Mouse (Mus musculus) brown adipose tissue, adult 24 weeks (tissue): ENCODE measurements at regions not wholly inside any gene's neighbourhood (a gene's known extent, or its start where the extent isn't known, plus 50 kb on each side); places are given as distances from the start of the nearest gene placed in this dataset.
A peak's percentile ranks its signal among the peaks of the same experiment; 100 is the strongest.
"Not testable (repeated sequence)": the region's sequence is repeated elsewhere in the genome, so short reads cannot be mapped to it uniquely, and the experiment has no call there.

ENCODE experiments used
- H3K27ac ChIP-seq: fragments of 200-500 bp; replicated peaks from 2 replicates; pipeline ENCODE4 v1.5.1; 2012; ENCODE audit warnings: low read depth, mild to moderate bottlenecking, low read length
- H3K4me1 ChIP-seq: fragments of 200-500 bp; 2 replicates; pipeline ENCODE4 v1.6.1; 2012; ENCODE audit warnings: low read length, mixed read lengths; ENCODE audit not compliant: control insufficient read depth, insufficient read depth, insufficient read length
- H3K4me3 ChIP-seq: fragments of 200-500 bp; 2 replicates; pipeline ENCODE4 v1.5.1; 2012; ENCODE audit warnings: low read depth, mild to moderate bottlenecking, low read length, moderate library complexity; ENCODE audit not compliant: insufficient read depth

DNA sequence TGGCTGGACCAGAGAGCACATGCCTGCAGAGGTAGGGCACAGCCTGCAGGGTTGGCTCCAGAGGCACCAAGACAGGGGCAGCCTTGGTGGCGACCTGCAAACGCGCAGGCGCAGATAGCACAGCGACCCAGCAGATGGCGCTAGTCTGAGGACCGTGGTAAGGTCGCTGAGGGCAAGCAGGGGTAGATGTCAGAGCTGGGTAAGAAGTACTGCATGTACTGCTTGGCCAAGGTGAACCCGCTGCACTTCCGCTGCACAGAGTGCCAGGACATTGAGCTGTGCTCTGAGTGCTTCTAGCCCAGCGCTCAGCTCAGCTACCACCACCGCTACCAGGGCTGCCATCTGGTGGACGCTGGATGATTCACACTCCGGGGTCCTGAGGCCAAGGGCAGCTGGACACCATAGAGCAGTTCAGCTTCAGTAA is 68.3 kb downstream of the Hsp90b1 start:
- H3K4me3 ChIP-seq, result peak overlapping the region; percentile 7; the same call in 1 of the 2 replicates
- not testable (repeated sequence) for H3K27ac ChIP-seq, H3K4me1 ChIP-seq

DNA sequence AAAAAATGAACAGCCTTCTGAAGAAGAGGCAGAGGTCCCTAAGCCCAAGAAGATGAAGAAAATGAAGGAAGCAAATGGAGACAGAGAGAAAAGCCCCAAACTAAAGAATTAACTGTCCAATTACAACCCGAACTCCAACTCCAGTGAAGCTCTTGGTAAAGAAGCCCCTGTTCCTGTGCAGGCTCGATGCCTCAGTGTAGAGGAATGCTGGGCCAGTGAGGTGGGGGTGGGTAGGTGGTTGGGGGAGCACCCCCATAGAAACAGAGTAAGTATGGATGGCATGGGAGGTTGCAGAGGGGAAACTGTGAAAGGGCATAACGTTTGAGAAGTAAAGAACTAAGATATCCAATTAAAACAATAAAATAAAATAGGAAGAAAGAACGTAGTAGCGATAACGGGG is 68.8 kb downstream of the Hsp90b1 start:
- not testable (repeated sequence) for H3K4me3 ChIP-seq, H3K4me1 ChIP-seq

DNA sequence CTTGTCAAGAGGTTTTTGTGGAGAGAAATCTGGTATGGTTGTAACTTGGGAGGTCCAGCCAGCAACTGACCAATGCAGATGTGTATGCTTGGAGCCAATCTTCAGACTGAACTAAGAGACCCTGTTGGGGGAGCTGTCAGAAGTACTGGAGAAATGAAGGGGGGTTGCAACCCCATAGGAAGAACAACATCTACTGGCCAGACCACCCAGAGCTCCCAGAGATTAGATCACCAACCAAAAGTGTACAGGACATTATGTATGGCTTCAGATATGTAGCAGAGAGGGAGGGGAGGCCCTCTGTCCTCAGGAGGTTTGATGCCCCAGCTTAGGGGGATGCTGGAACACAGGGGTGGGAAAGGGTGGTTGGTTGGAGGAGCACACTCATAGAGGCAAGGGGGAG is 78.6 kb downstream of the Hsp90b1 start:
- H3K4me3 ChIP-seq, H3K27ac ChIP-seq, H3K4me1 ChIP-seq: not testable (repeated sequence)

More for the DNA sequence above, 68.8 kb downstream of the Hsp90b1 start:
- not testable (repeated sequence) for H3K27ac ChIP-seq

DNA sequence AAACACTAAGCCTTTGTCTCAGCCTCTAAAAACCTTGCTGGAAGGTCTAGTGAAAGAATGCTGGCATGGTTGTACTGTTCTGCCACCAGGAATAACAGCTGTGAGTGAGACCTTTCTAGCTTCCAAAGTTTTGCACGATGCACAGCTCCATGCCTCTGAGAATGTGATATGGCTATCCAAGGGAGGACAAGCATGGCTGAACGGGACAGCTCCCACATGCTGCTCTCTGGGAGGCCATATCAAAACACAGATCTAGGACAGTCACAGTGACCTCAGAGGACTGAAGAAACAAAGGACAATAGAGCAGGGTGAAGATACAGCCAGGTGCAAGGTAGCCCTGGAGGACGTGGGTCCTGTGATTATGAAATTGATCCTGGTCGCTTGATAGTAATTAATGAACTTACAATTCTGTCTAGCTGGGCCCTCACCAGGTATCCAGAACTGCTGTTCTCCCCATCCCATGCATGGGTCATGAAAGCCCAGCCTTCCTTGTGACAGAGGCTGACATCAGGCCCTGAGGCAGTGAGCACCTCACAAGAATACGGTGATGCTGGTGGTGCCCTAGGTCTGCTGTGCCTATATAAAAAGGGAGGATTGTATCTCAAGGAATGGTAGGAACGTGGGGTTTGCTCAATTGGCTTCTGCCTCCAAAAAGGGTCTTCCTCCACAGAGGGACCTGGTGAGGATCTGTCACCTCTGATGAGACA is 87.2 kb downstream of the Hsp90b1 start:
- not testable (repeated sequence) for H3K27ac ChIP-seq, H3K4me3 ChIP-seq, H3K4me1 ChIP-seq

DNA sequence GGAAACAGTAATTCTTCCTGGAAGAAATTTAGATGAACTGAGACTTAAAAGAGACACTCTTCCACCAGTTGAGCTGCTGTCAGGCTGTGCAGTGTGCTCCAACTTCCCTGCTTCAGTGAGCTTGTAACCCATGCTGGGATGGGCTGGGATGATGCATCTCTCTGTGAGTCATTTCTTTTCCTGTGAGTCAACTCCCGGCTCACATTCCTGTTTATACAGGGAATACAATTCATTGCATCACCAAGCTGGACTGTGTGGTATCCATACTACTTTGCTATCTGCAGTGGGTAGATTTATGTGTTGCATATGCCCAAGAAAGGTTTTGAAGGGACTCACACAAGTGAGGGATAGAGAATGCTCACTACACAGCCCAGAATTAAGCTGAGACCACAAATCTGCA is 93.0 kb downstream of the Hsp90b1 start:
- not testable (repeated sequence) for H3K4me1 ChIP-seq, H3K4me3 ChIP-seq, H3K27ac ChIP-seq

DNA sequence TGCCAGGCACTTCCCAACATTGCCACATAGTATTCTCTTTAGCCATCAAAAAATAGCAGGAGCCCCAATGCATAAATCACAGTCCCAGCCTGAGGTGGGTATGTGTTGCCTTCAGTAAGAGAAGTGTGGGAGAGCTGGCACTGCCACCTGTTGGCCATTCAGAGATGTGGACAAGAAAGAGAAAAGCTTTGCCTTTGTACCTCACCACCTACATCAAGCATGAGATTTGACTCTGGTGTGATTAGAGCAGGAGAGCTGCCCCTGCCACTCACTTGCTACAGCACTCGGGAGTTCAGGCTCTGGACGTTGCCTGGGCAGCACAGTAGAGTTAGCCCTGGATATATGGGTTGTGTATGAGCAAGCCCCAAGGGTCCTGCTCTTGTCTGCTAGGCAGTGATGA is 95.3 kb downstream of the Hsp90b1 start:
- not testable (repeated sequence) for H3K4me1 ChIP-seq, H3K4me3 ChIP-seq, H3K27ac ChIP-seq

DNA sequence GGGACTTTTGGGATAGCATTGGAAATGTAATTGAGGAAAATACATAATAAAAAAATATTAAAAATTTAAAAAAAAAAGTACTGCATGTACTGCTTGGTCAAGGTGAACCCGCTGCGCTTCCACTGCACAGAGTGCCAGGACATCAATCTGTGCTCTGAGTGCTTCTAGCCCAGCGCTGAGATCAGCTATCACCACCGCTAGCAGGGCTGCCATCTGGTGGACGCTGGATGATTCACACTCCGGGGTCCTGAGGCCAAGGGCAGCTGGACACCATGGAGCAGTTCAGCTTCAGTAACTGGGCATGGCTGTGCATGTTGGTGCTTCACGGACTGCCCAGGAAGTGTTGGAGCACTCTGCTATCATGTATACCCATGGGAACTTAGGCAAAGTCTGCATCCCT is 102.1 kb upstream of the Syn3 start:
- H3K27ac ChIP-seq, H3K4me3 ChIP-seq, H3K4me1 ChIP-seq: not testable (repeated sequence)

DNA sequence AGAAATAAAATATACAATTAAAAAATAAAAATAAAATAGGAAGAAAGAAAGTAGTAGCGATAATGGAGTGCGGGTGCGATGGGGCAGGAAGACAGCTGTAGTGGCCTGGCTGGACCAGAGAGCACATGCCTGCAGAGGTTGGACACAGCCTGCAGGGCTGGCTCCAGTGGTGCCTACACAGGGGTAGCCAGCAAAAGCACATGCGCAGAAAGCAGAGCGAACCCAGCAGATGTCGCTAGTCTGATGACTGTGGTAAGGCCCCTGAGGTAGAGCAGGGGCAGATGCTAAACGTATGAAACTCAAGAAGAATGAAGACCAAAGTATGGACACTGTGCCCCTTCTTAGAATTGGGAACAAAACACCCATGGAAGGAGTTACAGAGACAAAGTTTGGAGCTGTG is 101.3 kb upstream of the Syn3 start:
- not testable (repeated sequence) for H3K27ac ChIP-seq

DNA sequence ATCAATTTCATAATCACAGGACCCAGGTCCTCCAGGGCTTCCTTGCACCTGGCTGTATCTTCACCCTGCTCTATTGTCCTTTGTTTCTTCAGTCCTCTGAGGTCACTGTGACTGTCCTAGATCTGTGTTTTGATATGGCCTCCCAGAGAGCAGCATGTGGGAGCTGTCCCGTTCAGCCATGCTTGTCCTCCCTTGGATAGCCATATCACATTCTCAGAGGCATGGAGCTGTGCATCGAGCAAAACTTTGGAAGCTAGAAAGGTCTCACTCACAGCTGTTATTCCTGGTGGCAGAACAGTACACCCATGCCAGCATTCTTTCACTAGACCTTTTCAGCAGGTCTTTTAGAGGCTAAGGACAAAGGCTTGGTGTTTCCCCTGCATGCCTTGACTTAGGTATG is 91.5 kb upstream of the Syn3 start:
- not testable (repeated sequence) for H3K4me3 ChIP-seq, H3K4me1 ChIP-seq, H3K27ac ChIP-seq

More for the DNA sequence above, 101.3 kb upstream of the Syn3 start:
- not testable (repeated sequence) for H3K4me3 ChIP-seq, H3K4me1 ChIP-seq

DNA sequence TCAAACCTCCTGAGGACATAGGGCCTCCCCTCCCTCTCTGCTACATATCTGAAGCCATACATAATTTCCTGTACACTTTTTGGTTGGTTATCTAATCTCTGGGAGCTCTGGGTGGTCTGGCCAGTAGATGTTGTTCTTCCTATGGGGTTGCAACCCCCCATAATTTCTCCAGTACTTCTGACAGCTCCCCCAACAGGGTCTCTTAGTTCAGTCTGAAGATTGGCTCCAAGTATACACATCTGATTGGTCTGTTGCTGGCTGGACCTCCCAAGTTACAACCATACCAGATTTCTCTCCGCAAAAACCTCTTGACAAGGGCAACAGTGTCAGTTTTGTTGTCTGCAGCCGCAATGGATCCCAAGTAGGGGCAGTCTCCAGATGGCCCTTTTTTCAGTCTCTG is 68.2 kb upstream of the Syn3 start:
- H3K27ac ChIP-seq, H3K4me1 ChIP-seq, H3K4me3 ChIP-seq: not testable (repeated sequence)

DNA sequence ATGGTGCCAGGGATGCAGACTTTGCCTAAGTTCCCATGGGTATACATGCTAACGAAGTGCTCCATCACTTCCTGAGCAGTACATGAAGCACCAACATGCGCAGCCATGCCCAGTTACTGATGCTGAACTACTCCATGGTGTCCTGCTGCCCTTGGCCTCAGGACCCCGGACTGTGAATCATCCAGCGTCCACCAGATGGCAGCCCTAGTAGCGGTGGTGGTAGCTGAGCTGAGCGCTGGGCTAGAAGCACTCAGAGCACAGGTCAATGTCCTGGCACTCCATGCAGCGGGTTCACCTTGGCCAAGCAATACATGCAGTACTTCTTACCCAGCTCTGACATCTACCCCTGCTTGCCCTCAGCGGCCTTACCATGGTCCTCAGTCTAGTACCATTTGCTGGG is 57.1 kb upstream of the Syn3 start:
- Histone ChIP-seq H3K27ac (no peak overlapping the region), H3K4me1 (no peaks in the 10 kb centered on the region), H3K4me3 (no peak overlapping the region)
